Mouse (Mus musculus): ENCODE results near the gene Aloxe3.

DNA sequence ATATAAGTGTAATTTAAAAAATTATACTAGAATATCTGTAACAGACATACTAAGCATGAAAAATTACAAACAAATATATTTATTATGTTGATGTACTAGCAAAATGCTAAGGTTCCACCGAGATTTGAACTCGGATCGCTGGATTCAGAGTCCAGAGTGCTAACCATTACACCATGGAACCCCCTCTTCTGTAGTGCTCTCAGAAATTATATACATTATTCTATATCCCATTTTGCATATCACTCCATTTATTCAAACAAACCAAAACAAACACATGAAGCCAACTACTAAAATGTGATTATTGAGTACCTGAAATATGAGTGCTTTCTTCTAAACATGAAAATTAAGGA is 1.2 kb upstream of the Aloxe3 start:
- TF ChIP-seq POLR2A (IDR thresholded peaks at IDR 0.05; ENCODE audit: borderline replicate concordance, extremely low read depth, insufficient read depth, insufficient read length, poor library complexity, severe bottlenecking), result no peak
- no peak for TF ChIP-seq CTCF (IDR thresholded peaks at IDR 0.05; ENCODE audit: borderline replicate concordance, extremely low read depth, insufficient read depth, insufficient read length)

Data from brain, embryonic 14.5 days (tissue).